Mouse (Mus musculus) olfactory bulb, adult 2 months (tissue): Measurements from ENCODE around the gene Ppt2. TPM values are rescaled to one million over a fixed set of nuclear protein-coding genes. Genes with fewer than 3 reads are reported as not detected.

Source experiments
- H3K27ac ChIP-seq: fragments of 200-500 bp; 2 replicates; pipeline ENCODE4 v1.5.1; 2012; ENCODE audit warnings: low read depth, low read length; ENCODE audit not compliant: insufficient read depth
- H3K4me1 ChIP-seq: fragments of 200-500 bp; 2 replicates; pipeline ENCODE4 v1.6.1; 2012; ENCODE audit warnings: low read length; ENCODE audit not compliant: control insufficient read depth, insufficient read depth
- H3K4me3 ChIP-seq: fragments of 200-500 bp; 2 replicates; pipeline ENCODE4 v1.5.1; 2012; ENCODE audit warnings: mild to moderate bottlenecking, low read depth, low read length, moderate library complexity; ENCODE audit not compliant: insufficient read depth
- CTCF ChIP-seq: fragments of 200-500 bp; IDR thresholded peaks from 2 replicates; pipeline ENCODE4 v1.5.1; 2012; ENCODE audit warnings: low read depth, mild to moderate bottlenecking, low read length, moderate library complexity; ENCODE audit not compliant: insufficient read depth
- POLR2A ChIP-seq: fragments of 200-500 bp; IDR thresholded peaks from 2 replicates; pipeline ENCODE4 v1.6.1; 2012; ENCODE audit warnings: mild to moderate bottlenecking, low read depth, low read length, moderate library complexity; ENCODE audit not compliant: insufficient read depth
- WGBS: fragments of 180-500 bp; shearing (Covaris S2); methylation state at CpG from one replicate; pipeline ENCODE4 v1.1.7; 2018; 5-methylcytosine and 5-hydroxymethylcytosine counted together
- polyA plus RNA-seq: library from polyadenylated mRNA; stranded (reverse); fragments of >200 nt; gene quantifications from 2 replicates; pipeline ENCODE4 v1.2.4, GENCODE M21; 2012; ENCODE audit warnings: low replicate concordance; ENCODE audit not compliant: missing spikeins, insufficient read depth, insufficient read length

The Ppt2 gene
- not detected in 2 replicates for polyA plus RNA-seq

GRCm38 (mm10) chr17:34627943-34628643, at the start of gene Ppt2:
Gene Ppt2 (minus strand): TSS chr17:34628510.
- H3K4me1 ChIP-seq, result peaks cover 38% of the 10 kb centered on the region
- peak within 1 kb of the TSS; percentile 89 for H3K4me3 ChIP-seq
- WGBS, result 1% methylated on average over 29 of the region's 29 CpGs
- H3K27ac ChIP-seq, result peak within 1 kb of the TSS; percentile 99
- TF ChIP-seq POLR2A (no peak), CTCF (no peak)

- Histone ChIP-seq H3K27ac (no peak overlapping the region), H3K4me1 (peaks cover 6% of the 10 kb centered on the region), H3K4me3 (no peak overlapping the region)
- 80% methylated on average over 12 of the region's 12 CpGs for WGBS
- TF ChIP-seq POLR2A (no peak), CTCF (no peak)
Observed at GRCm38 (mm10) chr17:34676671-34677070, 48.4 kb upstream of the Ppt2 start.

- peaks cover 12% of the 10 kb centered on the region for H3K4me1 ChIP-seq
- no peak overlapping the region for H3K27ac ChIP-seq
- TF ChIP-seq CTCF, result no peak
- no peak for TF ChIP-seq POLR2A
- 50% methylated on average over 6 of the region's 6 CpGs for WGBS
- no peak overlapping the region for H3K4me3 ChIP-seq
Observed at GRCm38 (mm10) chr17:34676093-34676460, 47.8 kb upstream of the Ppt2 start.

- Histone ChIP-seq H3K4me3 (no peak overlapping the region), H3K27ac (no peak overlapping the region), H3K4me1 (peaks cover 13% of the 10 kb centered on the region)
- no peak for TF ChIP-seq CTCF
- TF ChIP-seq POLR2A, result no peak
- WGBS, result 70% methylated on average over 13 of the region's 13 CpGs
Observed at GRCm38 (mm10) chr17:34675205-34676092, 47.1 kb upstream of the Ppt2 start.

GRCm38 (mm10) chr17:34674524-34675204, 46.4 kb upstream of the Ppt2 start:
- Histone ChIP-seq H3K27ac (no peak overlapping the region), H3K4me1 (peaks cover 13% of the 10 kb centered on the region), H3K4me3 (no peak overlapping the region)
- 75% methylated on average over 11 of the region's 11 CpGs for WGBS
- TF ChIP-seq CTCF, result no peak
- TF ChIP-seq POLR2A, result no peak

- Histone ChIP-seq H3K4me1 (peaks cover 13% of the 10 kb centered on the region), H3K4me3 (no peak overlapping the region), H3K27ac (no peak overlapping the region)
- WGBS, result 88% methylated on average over 7 of the region's 7 CpGs
- no peak for TF ChIP-seq POLR2A
Observed at GRCm38 (mm10) chr17:34673139-34673538, 44.8 kb upstream of the Ppt2 start.

GRCm38 (mm10) chr17:34672246-34672792, 44.0 kb upstream of the Ppt2 start:
- Histone ChIP-seq H3K4me3 (0 out of 2 replicates have a peak overlapping the region, but pooled peaks have one; percentile 25), H3K4me1 (peaks cover 13% of the 10 kb centered on the region), H3K27ac (no peak overlapping the region)
- WGBS, result 38% methylated on average over 49 of the region's 49 CpGs
- no peak for TF ChIP-seq CTCF
- TF ChIP-seq POLR2A, result no peak

- TF ChIP-seq POLR2A (no peak), CTCF (no peak)
- no peak overlapping the region for H3K27ac ChIP-seq
- H3K4me1 ChIP-seq, result peaks cover 13% of the 10 kb centered on the region
- WGBS, result 11% methylated on average over 93 of the region's 93 CpGs
- peak overlapping the region; percentile 25 for H3K4me3 ChIP-seq
Observed at GRCm38 (mm10) chr17:34671151-34672066, 43.1 kb upstream of the Ppt2 start.
